Mouse (Mus musculus): ENCODE measurements around the gene Tgif2.

DNA sequence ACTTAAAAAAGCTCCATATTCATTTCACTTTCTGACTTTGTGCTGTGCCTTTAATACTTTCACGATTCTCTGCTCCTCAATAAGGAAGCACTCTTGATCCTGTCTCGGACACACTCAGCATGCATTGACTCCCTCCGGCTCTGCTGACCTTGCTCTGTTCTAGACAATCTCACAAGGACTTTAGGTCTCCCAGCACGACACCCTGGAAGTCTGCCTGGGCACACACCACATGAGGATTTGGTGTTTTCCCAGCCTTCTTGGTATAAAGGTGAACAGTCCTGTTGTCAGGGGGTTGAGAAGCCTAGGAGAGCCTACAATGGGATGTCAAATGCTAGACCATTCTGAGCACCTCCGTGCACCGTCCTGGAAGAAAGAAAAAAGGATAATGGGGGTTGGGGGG lies 53.0 kb downstream of the Tgif2 start:
- TF ChIP-seq CTCF (IDR thresholded peaks at IDR 0.05 in 2 of 3, conservative IDR thresholded peaks at IDR 0.05 in 1 of 3; ENCODE audit: control insufficient read depth in 1 of 3, insufficient read depth in 1 of 3, low read depth in 2 of 3, low read length in 3 of 3, poor library complexity in 1 of 3, severe bottlenecking in 1 of 3) (no peak), SMC3 (IDR thresholded peaks at IDR 0.05; ENCODE audit: low read depth, low read length) (no peak), EP300 (IDR thresholded peaks at IDR 0.05; ENCODE audit: low read depth in 1 of 2, low read length in 2 of 2) (no peak), MAX (IDR thresholded peaks at IDR 0.05; ENCODE audit: low read length) (no peak), POLR2A (IDR thresholded peaks at IDR 0.05; ENCODE audit: control insufficient read depth in 1 of 2, insufficient read depth in 1 of 2, low read depth in 1 of 2, low read length in 2 of 2, poor library complexity in 1 of 2) (no peak), MAFK (IDR thresholded peaks at IDR 0.05; ENCODE audit: borderline replicate concordance, low read depth, low read length) (no peak)
